Mouse (Mus musculus): ENCODE results near the gene Cul4b. TPM values are rescaled to one million over a fixed set of nuclear protein-coding genes. Genes with fewer than 3 reads are reported as not detected.
"Not testable (repeated sequence)": the region's sequence is repeated elsewhere in the genome, so short reads cannot be mapped to it uniquely, and the experiment has no call there.

Gene Cul4b
- polyA plus RNA-seq, 1 experiment from 2014 or later, result 15.6 TPM

DNA sequence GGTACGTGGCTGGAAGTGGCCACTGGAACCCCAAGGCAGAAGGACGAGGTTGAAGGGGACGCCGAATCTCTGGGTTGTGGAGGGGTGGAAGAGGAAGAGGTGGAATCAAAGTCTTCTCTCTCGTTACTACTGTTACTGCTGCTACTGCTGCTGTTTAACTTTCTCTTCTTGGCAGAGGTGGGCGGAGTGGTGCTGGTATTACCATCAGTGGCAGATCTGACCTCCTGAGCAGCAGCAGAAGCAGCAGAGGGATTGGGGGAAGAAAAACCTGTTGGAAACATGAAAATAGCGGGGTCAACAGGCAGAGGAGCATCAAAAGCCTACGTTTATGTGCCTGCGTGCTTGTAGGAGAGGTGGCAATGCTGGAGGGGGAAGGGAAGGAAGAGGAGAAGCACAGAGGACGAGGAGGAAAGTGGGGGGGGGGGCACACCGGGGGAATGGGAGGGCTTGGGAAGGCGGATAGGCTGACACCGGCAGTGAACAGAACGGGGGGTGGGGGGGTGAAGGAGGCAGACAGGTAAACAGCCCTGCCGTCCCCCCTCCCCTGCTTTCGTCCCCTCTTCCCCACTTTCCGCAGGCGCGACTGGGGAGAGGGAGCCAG lies 12.0 kb downstream of the Cul4b start:
- WGBS, result 17% methylated on average over 9 of the region's 19 CpGs
- Histone ChIP-seq H3K4me3 (replicated peaks) (peak overlapping the region; percentile 57), H3K36me3 (no peaks in the 10 kb centered on the region), H3K27ac (replicated peaks) (peak overlapping the region; percentile 95), H3K9me3 (replicated peaks) (no peaks in the 10 kb centered on the region), H3K4me2 (peak overlapping the region; percentile 64), H3K27me3 (replicated peaks) (no peaks in the 10 kb centered on the region), H3K4me1 (0 out of 2 replicates have a peak, but pooled peaks cover 2% of the 10 kb centered on the region), H3K9ac (replicated peaks) (peak overlapping the region; percentile 49)
- peak; percentile 75 for ATAC-seq (ENCODE audit: low FRiP score)

DNA sequence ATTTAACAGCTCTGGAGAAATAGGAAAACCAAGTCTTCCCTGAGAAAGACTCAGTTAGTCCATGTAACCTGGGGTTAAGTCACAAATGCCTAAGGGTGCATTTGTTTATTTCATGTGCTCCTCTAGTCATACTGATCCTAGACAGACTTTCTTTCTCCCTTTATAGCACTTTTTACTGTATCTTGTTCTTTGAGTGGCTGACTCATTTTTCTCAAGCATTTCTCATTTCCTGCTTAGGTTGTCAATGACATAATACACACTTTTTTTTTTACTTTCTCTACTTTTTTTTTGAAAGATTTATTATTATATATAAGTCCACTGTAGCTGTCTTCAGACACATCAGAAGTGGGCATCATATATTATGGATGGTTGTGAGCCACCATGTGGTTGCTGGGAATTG lies 22.7 kb downstream of the Cul4b start:
- no peak overlapping the region for H3K9ac ChIP-seq (replicated peaks)
- H3K36me3 ChIP-seq, result 0 out of 2 replicates have a peak, but pooled peaks cover 3% of the 10 kb centered on the region
- H3K4me3 ChIP-seq (replicated peaks), result no peak overlapping the region
- H3K9me3 ChIP-seq (replicated peaks), result no peaks in the 10 kb centered on the region
- no peaks in the 10 kb centered on the region for H3K4me1 ChIP-seq
- ATAC-seq (ENCODE audit: low FRiP score), result no peak
- no peaks in the 10 kb centered on the region for H3K27me3 ChIP-seq (replicated peaks)
- no peak overlapping the region for H3K27ac ChIP-seq (replicated peaks)
- no peak overlapping the region for H3K4me2 ChIP-seq

DNA sequence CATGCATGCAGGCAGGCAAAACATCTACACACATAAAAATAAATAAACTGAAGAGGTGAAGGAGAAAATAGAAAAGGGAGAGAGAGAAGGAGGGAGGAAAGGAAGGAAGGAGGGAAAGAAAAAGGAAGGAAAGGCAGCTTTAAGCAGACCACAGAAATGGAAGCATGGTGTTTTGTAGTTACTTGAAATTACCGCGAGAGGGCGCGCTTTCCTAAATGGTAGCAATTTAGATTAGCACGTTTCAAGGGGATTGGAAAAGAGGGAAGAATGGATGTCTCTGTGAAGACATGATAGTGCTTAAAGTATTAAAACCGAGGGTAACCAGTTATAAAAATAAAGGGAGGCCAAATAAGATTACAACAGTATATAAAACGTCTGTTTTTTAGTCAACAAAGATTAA lies 61.4 kb downstream of the Cul4b start:
- H3K4me1 ChIP-seq, result no peaks in the 10 kb centered on the region
- no peak overlapping the region for H3K4me2 ChIP-seq
- 6% methylated on average over 7 of the region's 7 CpGs for WGBS
- H3K9ac ChIP-seq (replicated peaks), result no peak overlapping the region
- no peak overlapping the region for H3K4me3 ChIP-seq (replicated peaks)
- no peak overlapping the region for H3K27ac ChIP-seq (replicated peaks)
- no peak for ATAC-seq (ENCODE audit: low FRiP score)
- H3K36me3 ChIP-seq, result no peaks in the 10 kb centered on the region
- no peaks in the 10 kb centered on the region for H3K27me3 ChIP-seq (replicated peaks)
- H3K9me3 ChIP-seq (replicated peaks), result no peaks in the 10 kb centered on the region

DNA sequence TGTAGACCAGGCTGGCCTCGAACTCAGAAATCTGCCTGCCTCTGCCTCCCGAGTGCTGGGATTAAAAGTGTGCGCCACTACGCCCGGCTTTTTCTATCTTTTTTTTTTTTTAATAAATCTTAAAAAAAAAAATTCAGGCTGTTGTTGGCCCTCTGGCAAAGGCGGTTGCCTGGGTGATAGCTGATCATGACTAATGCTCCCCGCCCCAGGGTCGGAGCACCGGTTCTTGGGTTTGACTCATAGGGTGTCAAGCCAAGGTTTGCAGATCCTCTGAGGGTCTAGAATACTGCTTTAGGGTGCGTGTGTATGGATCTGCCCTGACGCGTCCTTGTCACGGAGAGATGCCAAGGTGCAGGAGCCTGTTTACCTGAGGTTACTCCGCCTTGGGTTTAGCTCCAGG lies 71.2 kb downstream of the Cul4b start:
- 93% methylated on average over 14 of the region's 14 CpGs for WGBS
- no peak for ATAC-seq (ENCODE audit: low FRiP score)

DNA sequence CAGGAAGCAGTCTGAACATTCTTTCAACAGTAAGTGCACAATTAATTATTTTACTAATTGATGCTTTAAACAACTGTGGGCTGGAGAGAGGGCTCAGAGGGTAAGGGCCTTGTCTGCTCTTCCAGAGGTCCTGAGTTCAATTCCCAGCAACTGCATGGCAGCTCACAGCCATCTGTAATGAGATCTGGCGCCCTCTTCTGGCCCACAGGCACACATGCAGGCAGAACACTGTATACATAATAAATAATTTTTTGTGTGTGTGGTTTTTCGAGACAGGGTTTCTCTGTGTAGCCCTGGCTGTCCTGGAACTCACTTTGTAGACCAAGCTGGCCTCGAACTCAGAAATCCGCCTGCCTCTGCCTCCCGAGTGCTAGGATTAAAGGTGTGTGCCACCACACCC lies 73.8 kb downstream of the Cul4b start:
- ATAC-seq (ENCODE audit: low FRiP score); H3K27ac ChIP-seq (replicated peaks); H3K4me2 ChIP-seq; H3K27me3 ChIP-seq (replicated peaks); H3K36me3 ChIP-seq; H3K4me3 ChIP-seq (replicated peaks); H3K9ac ChIP-seq (replicated peaks); H3K4me1 ChIP-seq; H3K9me3 ChIP-seq (replicated peaks): not testable (repeated sequence)
- WGBS, result 76% methylated on average over 5 of the region's 5 CpGs

More for the DNA sequence above, 71.2 kb downstream of the Cul4b start:
- Histone ChIP-seq H3K27ac (replicated peaks) (no peak overlapping the region), H3K27me3 (replicated peaks) (no peaks in the 10 kb centered on the region), H3K4me2 (no peak overlapping the region), H3K9me3 (replicated peaks) (no peaks in the 10 kb centered on the region), H3K4me1 (no peaks in the 10 kb centered on the region), H3K9ac (replicated peaks) (no peak overlapping the region), H3K36me3 (no peaks in the 10 kb centered on the region), H3K4me3 (replicated peaks) (no peak overlapping the region)

DNA sequence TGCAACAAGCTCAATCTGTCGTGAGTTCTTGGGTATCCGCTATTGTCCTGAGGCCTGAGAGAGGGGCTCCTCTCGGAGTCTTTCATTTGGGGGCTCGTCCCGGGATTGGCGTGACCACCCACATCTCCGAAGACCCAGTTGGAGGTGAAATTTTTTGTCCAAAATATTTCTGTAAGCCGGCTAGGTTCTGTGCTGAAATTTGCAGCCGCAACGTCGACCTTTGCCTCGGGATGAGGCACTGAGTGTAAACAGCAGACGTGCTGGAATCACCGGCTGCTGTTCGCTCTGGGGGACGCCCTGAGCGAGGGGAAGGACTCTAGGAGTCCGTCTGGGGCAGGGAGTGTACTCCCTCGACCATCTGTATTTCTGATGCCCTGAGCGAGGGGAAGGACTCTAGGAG lies 90.5 kb downstream of the Cul4b start:
- not testable (repeated sequence) for H3K9ac ChIP-seq (replicated peaks); H3K4me3 ChIP-seq (replicated peaks); H3K36me3 ChIP-seq; ATAC-seq (ENCODE audit: low FRiP score); H3K4me1 ChIP-seq; H3K27me3 ChIP-seq (replicated peaks); H3K9me3 ChIP-seq (replicated peaks); H3K27ac ChIP-seq (replicated peaks)
- 46% methylated on average over 20 of the region's 20 CpGs for WGBS
- H3K4me2 ChIP-seq, result peak overlapping the region; percentile 13; the same call in 1 of the 2 replicates

Other genes with a start within 250 kb of the Cul4b start
- 58.6 and 101 TPM in 2 replicates for gene Lamp2, start 119.7 kb downstream of the Cul4b start, polyA plus RNA-seq (2015; fragmentation: Nextera tagmentation; extraction: Ambion mirVana)
- 187 and 223 TPM in 2 replicates for gene Mcts1, start 24.4 kb upstream of the Cul4b start, polyA plus RNA-seq (2015; fragmentation: Nextera tagmentation; extraction: Ambion mirVana)
- 33.5 and 34.2 TPM in 2 replicates for gene C1galt1c1, start 58.9 kb upstream of the Cul4b start, polyA plus RNA-seq (2015; fragmentation: Nextera tagmentation; extraction: Ambion mirVana)
- 0.23 TPM in 1 of 2 replicates, not detected in the other for gene 6030498E09Rik, start 196.5 kb upstream of the Cul4b start, polyA plus RNA-seq (2015; fragmentation: Nextera tagmentation; extraction: Ambion mirVana)

Measured in neural tube, embryonic 15.5 days (tissue).